Mouse (Mus musculus): ENCODE results near the gene Ddx49. TPM values are rescaled to one million over a fixed set of nuclear protein-coding genes. Genes with fewer than 3 reads are reported as not detected.

Ddx49 gene
- polyA plus RNA-seq, 1 experiment = 31.6 TPM

- Histone ChIP-seq H3K27ac (ENCODE audit: insufficient read depth, low read length) (no peak overlapping the region), H3K4me3 (ENCODE audit: insufficient read depth, low read length) (no peak overlapping the region), H3K4me1 (ENCODE audit: control insufficient read depth, insufficient read depth, low read length) (no peaks in the 10 kb centered on the region)
- TF ChIP-seq POLR2A (IDR thresholded peaks at IDR 0.05; ENCODE audit: low read depth, low read length) = no peak
These were observed 21.4 kb upstream of the Ddx49 start for GRCm38 (mm10) chr8:70323716-70324115.

- Histone ChIP-seq H3K4me1 (ENCODE audit: control insufficient read depth, insufficient read depth, low read length) (no peaks in the 10 kb centered on the region), H3K27ac (ENCODE audit: insufficient read depth, low read length) (no peak overlapping the region), H3K4me3 (ENCODE audit: insufficient read depth, low read length) (no peak overlapping the region)
- no peak for TF ChIP-seq POLR2A (IDR thresholded peaks at IDR 0.05; ENCODE audit: low read depth, low read length)
- no peak for TF ChIP-seq CTCF (IDR thresholded peaks at IDR 0.05; ENCODE audit: borderline replicate concordance, insufficient read depth, low read length)
These were observed 15.6 kb upstream of the Ddx49 start for GRCm38 (mm10) chr8:70317872-70318271.

GRCm38 (mm10) chr8:70316511-70317504 is 14.5 kb upstream of the Ddx49 start:
- TF ChIP-seq CTCF (IDR thresholded peaks at IDR 0.05; ENCODE audit: borderline replicate concordance, insufficient read depth, low read length) (no peak), POLR2A (IDR thresholded peaks at IDR 0.05; ENCODE audit: low read depth, low read length) (no peak)
- H3K27ac ChIP-seq (ENCODE audit: insufficient read depth, low read length) = no peak overlapping the region

GRCm38 (mm10) chr8:70315624-70316510 is 13.6 kb upstream of the Ddx49 start, which contains the start of gene Cers1:
Cers1 (plus strand) TSS chr8:70315775.
- Histone ChIP-seq H3K4me3 (ENCODE audit: insufficient read depth, low read length) (peak within 1 kb of the TSS; percentile 69), H3K4me1 (ENCODE audit: control insufficient read depth, insufficient read depth, low read length) (no peaks in the 10 kb centered on the region), H3K27ac (ENCODE audit: insufficient read depth, low read length) (no peak within 1 kb of the TSS)
- no peak for TF ChIP-seq CTCF (IDR thresholded peaks at IDR 0.05; ENCODE audit: borderline replicate concordance, insufficient read depth, low read length)
- peak; percentile 60; the same call in 1 of the 2 replicates for TF ChIP-seq POLR2A (IDR thresholded peaks at IDR 0.05; ENCODE audit: low read depth, low read length)

More at GRCm38 (mm10) chr8:70316511-70317504, 14.5 kb upstream of the Ddx49 start:
- no peaks in the 10 kb centered on the region for H3K4me1 ChIP-seq (ENCODE audit: control insufficient read depth, insufficient read depth, low read length)
- peak overlapping the region; percentile 69 for H3K4me3 ChIP-seq (ENCODE audit: insufficient read depth, low read length)

- TF ChIP-seq CTCF (IDR thresholded peaks at IDR 0.05; ENCODE audit: borderline replicate concordance, insufficient read depth, low read length) = no peak
- no peak for TF ChIP-seq POLR2A (IDR thresholded peaks at IDR 0.05; ENCODE audit: low read depth, low read length)
- Histone ChIP-seq H3K4me1 (ENCODE audit: control insufficient read depth, insufficient read depth, low read length) (no peaks in the 10 kb centered on the region), H3K27ac (ENCODE audit: insufficient read depth, low read length) (no peak overlapping the region), H3K4me3 (ENCODE audit: insufficient read depth, low read length) (no peak overlapping the region)
These were observed 11.1 kb upstream of the Ddx49 start for GRCm38 (mm10) chr8:70313399-70313798.

GRCm38 (mm10) chr8:70309311-70309710 is 7.0 kb upstream of the Ddx49 start:
- Histone ChIP-seq H3K4me1 (ENCODE audit: control insufficient read depth, insufficient read depth, low read length) (no peaks in the 10 kb centered on the region), H3K4me3 (ENCODE audit: insufficient read depth, low read length) (no peak overlapping the region), H3K27ac (ENCODE audit: insufficient read depth, low read length) (no peak overlapping the region)

GRCm38 (mm10) chr8:70302901-70303300 is 612 bp upstream of the Ddx49 start:
- TF ChIP-seq CTCF (IDR thresholded peaks at IDR 0.05; ENCODE audit: borderline replicate concordance, insufficient read depth, low read length) = no peak
- TF ChIP-seq POLR2A (IDR thresholded peaks at IDR 0.05; ENCODE audit: low read depth, low read length) = no peak
- H3K4me1 ChIP-seq (ENCODE audit: control insufficient read depth, insufficient read depth, low read length) = peaks cover 4% of the 10 kb centered on the region; the same call in 1 of the 2 replicates
- peak overlapping the region; percentile 78 for H3K27ac ChIP-seq (ENCODE audit: insufficient read depth, low read length)
- peak overlapping the region; percentile 96 for H3K4me3 ChIP-seq (ENCODE audit: insufficient read depth, low read length)

More at GRCm38 (mm10) chr8:70309311-70309710, 7.0 kb upstream of the Ddx49 start:
- TF ChIP-seq POLR2A (IDR thresholded peaks at IDR 0.05; ENCODE audit: low read depth, low read length) = no peak
- peak; percentile 67; the same call in 1 of the 2 replicates for TF ChIP-seq CTCF (IDR thresholded peaks at IDR 0.05; ENCODE audit: borderline replicate concordance, insufficient read depth, low read length)

- H3K4me1 ChIP-seq (ENCODE audit: control insufficient read depth, insufficient read depth, low read length) = peaks cover 4% of the 10 kb centered on the region; the same call in 1 of the 2 replicates
- no peak overlapping the region for H3K4me3 ChIP-seq (ENCODE audit: insufficient read depth, low read length)
- H3K27ac ChIP-seq (ENCODE audit: insufficient read depth, low read length) = no peak overlapping the region
- no peak for TF ChIP-seq POLR2A (IDR thresholded peaks at IDR 0.05; ENCODE audit: low read depth, low read length)
- no peak for TF ChIP-seq CTCF (IDR thresholded peaks at IDR 0.05; ENCODE audit: borderline replicate concordance, insufficient read depth, low read length)
These were observed 1.4 kb downstream of the Ddx49 start for GRCm38 (mm10) chr8:70300881-70301280.

GRCm38 (mm10) chr8:70293988-70294405 is 8.3 kb downstream of the Ddx49 start:
- no peaks in the 10 kb centered on the region for H3K4me1 ChIP-seq (ENCODE audit: control insufficient read depth, insufficient read depth, low read length)
- no peak overlapping the region for H3K27ac ChIP-seq (ENCODE audit: insufficient read depth, low read length)
- no peak overlapping the region for H3K4me3 ChIP-seq (ENCODE audit: insufficient read depth, low read length)
- TF ChIP-seq POLR2A (IDR thresholded peaks at IDR 0.05; ENCODE audit: low read depth, low read length) = peak; percentile 27; the same call in 1 of the 2 replicates
- TF ChIP-seq CTCF (IDR thresholded peaks at IDR 0.05; ENCODE audit: borderline replicate concordance, insufficient read depth, low read length) = no peak

Data from embryonic fibroblast, embryonic 13.5 days (primary cell).